20 mouse cellular contexts compared by ENCODE assay signal in the genomic region with DNA sequence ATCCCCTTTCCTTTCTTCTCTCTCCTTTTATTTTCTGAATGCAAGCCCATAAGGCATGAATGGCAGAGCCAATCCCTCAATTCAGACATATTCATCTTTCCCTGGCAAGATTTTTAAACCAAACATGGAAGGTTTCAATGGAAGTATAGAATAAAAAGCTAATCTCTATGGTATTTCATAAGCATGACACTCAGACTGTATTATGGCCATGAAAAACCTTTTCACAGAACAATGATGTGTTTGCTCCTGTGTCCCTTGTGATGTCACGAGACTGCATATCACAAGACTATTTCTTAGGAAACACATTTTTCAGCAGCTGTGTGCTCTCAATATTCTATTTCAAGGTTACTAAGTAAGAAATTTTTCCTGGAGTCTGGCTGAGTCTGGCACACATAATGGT.
DNase-seq lines count a peak whose midpoint lies in the region; ATAC-seq and TF ChIP-seq lines count a peak whose summit lies in the region.
"Had no signal": no experiment of that assay in that cellular context is flagged by ENCODE, and none has a peak within 500 bp of the region (broad histone marks: within the 10 kb centered on the region; RNA-seq: fewer than 3 reads in every experiment).

No protein-coding gene starts in this region.

- H3K27me3 ChIP-seq in midbrain, embryonic 11.5 days (ENCODE audit: control insufficient read depth, insufficient read depth, low read length), result no peaks in the 10 kb centered on the region
- no peaks in the 10 kb centered on the region for H3K27me3 ChIP-seq in midbrain, embryonic 15.5 days (replicated peaks)
- no peaks in the 10 kb centered on the region for H3K27me3 ChIP-seq in midbrain, embryonic 13.5 days
- H3K27me3 ChIP-seq in midbrain, postnatal 0 days (ENCODE audit: insufficient read depth, low read length), result no peaks in the 10 kb centered on the region
- H3K27me3 ChIP-seq in midbrain, embryonic 14.5 days (ENCODE audit: control insufficient read depth, insufficient read depth, low read length), result no peaks in the 10 kb centered on the region
- H3K27me3 ChIP-seq: embryonic facial prominence, embryonic 12.5 days; forebrain, embryonic 12.5 days; forebrain, embryonic 15.5 days had no signal

- H3K4me1 ChIP-seq in midbrain, embryonic 11.5 days (ENCODE audit: control insufficient read depth, insufficient read depth, low read length), result no peaks in the 10 kb centered on the region
- no peaks in the 10 kb centered on the region for H3K4me1 ChIP-seq in midbrain, embryonic 15.5 days
- no peaks in the 10 kb centered on the region for H3K4me1 ChIP-seq in midbrain, embryonic 13.5 days (replicated peaks)
- H3K4me1 ChIP-seq in midbrain, postnatal 0 days (ENCODE audit: insufficient read depth, low read length), result no peaks in the 10 kb centered on the region
- no peaks in the 10 kb centered on the region for H3K4me1 ChIP-seq in midbrain, embryonic 14.5 days (ENCODE audit: control insufficient read depth, insufficient read depth, low read length)
- H3K4me1 ChIP-seq: embryonic facial prominence, embryonic 10.5 days; embryonic facial prominence, embryonic 12.5 days; forebrain, embryonic 15.5 days had no signal

- ATAC-seq in midbrain, embryonic 11.5 days (ENCODE audit: low FRiP score), result 0 out of 2 replicates have a peak, but pooled peaks have one; percentile 54
- ATAC-seq in midbrain, embryonic 15.5 days (replicated peaks), result no peak
- ATAC-seq in midbrain, embryonic 13.5 days, result peak; percentile 58; the same call in 1 of the 2 replicates
- ATAC-seq in midbrain, postnatal 0 days (ENCODE audit: low FRiP score), result no peak
- no peak; the same call in 1 of the 2 replicates for ATAC-seq in midbrain, embryonic 14.5 days (ENCODE audit: low FRiP score, low TSS enrichment)
- ATAC-seq: forebrain, embryonic 15.5 days; forebrain, postnatal 0 days had no signal

- H3K4me2 ChIP-seq in midbrain, embryonic 11.5 days, result no peak overlapping the region
- H3K4me2 ChIP-seq in midbrain, embryonic 15.5 days, result no peak overlapping the region
- H3K4me2 ChIP-seq in midbrain, embryonic 13.5 days (replicated peaks), result no peak overlapping the region
- no peak overlapping the region for H3K4me2 ChIP-seq in midbrain, postnatal 0 days (ENCODE audit: low read depth, low read length, poor library complexity, severe bottlenecking)
- H3K4me2 ChIP-seq in midbrain, embryonic 14.5 days (ENCODE audit: low read length), result no peak overlapping the region
- H3K4me2 ChIP-seq: embryonic facial prominence, embryonic 12.5 days; forebrain, embryonic 12.5 days; forebrain, embryonic 15.5 days had no signal

- no peak overlapping the region for H3K4me3 ChIP-seq in midbrain, embryonic 11.5 days (ENCODE audit: low read depth, low read length)
- H3K4me3 ChIP-seq in midbrain, embryonic 15.5 days, result no peak overlapping the region
- H3K4me3 ChIP-seq in midbrain, embryonic 13.5 days (replicated peaks), result no peak overlapping the region
- H3K4me3 ChIP-seq in midbrain, postnatal 0 days (ENCODE audit: low read depth, low read length), result no peak overlapping the region
- no peak overlapping the region for H3K4me3 ChIP-seq in midbrain, embryonic 14.5 days (replicated peaks; ENCODE audit: low read depth, low read length)
- H3K4me3 ChIP-seq: embryonic facial prominence, embryonic 10.5 days; embryonic facial prominence, embryonic 12.5 days; forebrain, embryonic 12.5 days; forebrain, embryonic 15.5 days had no signal

- no peak for TF ChIP-seq CTCF in midbrain, postnatal 0 days (IDR thresholded peaks at IDR 0.05)

- 41% methylated on average over 1 of the region's 1 CpGs for WGBS in midbrain, embryonic 11.5 days
- WGBS in midbrain, embryonic 15.5 days, result 20% methylated on average over 1 of the region's 1 CpGs
- 17% methylated on average over 1 of the region's 1 CpGs for WGBS in midbrain, embryonic 13.5 days
- WGBS in midbrain, postnatal 0 days, result 26% methylated on average over 1 of the region's 1 CpGs
- WGBS in midbrain, embryonic 14.5 days, result 17% methylated on average over 1 of the region's 1 CpGs

- no peak for DNase-seq in midbrain, embryonic 11.5 days (ENCODE audit: low spot score, missing footprints)
- DNase-seq in midbrain, postnatal 0 days (ENCODE audit: low spot score), result no peak
- DNase-seq in midbrain, embryonic 14.5 days, result peak; percentile 2
- no peak for DNase-seq in urinary bladder, postnatal 4 days (ENCODE audit: low spot score in 2 of 2)
- no peak for DNase-seq in kidney, adult 11 months
- DNase-seq: adrenal gland, adult 2 months; adrenal gland, postnatal 10 days; adrenal gland, postnatal 25 days; cerebellum, adult 11-12 months; cerebellum, adult 2 months; cerebellum, adult 9-10 months; cerebellum, postnatal 10 days; cerebellum, postnatal 25 days; forebrain, postnatal 0 days had no signal

- H3K9ac ChIP-seq in midbrain, embryonic 11.5 days (ENCODE audit: low read length), result no peak overlapping the region
- no peak overlapping the region for H3K9ac ChIP-seq in midbrain, embryonic 15.5 days
- H3K9ac ChIP-seq in midbrain, embryonic 13.5 days (replicated peaks), result no peak overlapping the region
- no peak overlapping the region for H3K9ac ChIP-seq in midbrain, postnatal 0 days (replicated peaks; ENCODE audit: low read length, poor library complexity, severe bottlenecking)
- H3K9ac ChIP-seq in midbrain, embryonic 14.5 days (replicated peaks; ENCODE audit: low read length), result no peak overlapping the region
- H3K9ac ChIP-seq: embryonic facial prominence, embryonic 12.5 days; forebrain, embryonic 12.5 days; forebrain, embryonic 15.5 days; forebrain, postnatal 0 days had no signal

- H3K36me3 ChIP-seq in midbrain, embryonic 11.5 days (ENCODE audit: control insufficient read depth, insufficient read depth, low read length), result no peaks in the 10 kb centered on the region
- H3K36me3 ChIP-seq in midbrain, embryonic 15.5 days (replicated peaks), result no peaks in the 10 kb centered on the region
- H3K36me3 ChIP-seq in midbrain, embryonic 13.5 days, result no peaks in the 10 kb centered on the region
- no peaks in the 10 kb centered on the region for H3K36me3 ChIP-seq in midbrain, postnatal 0 days (ENCODE audit: insufficient read depth, low read length)
- no peaks in the 10 kb centered on the region for H3K36me3 ChIP-seq in midbrain, embryonic 14.5 days (ENCODE audit: control insufficient read depth, insufficient read depth, low read length)
- H3K36me3 ChIP-seq: embryonic facial prominence, embryonic 10.5 days; embryonic facial prominence, embryonic 12.5 days; forebrain, embryonic 12.5 days; forebrain, embryonic 15.5 days had no signal

- H3K27ac ChIP-seq in midbrain, embryonic 11.5 days (ENCODE audit: low read depth, low read length), result no peak overlapping the region
- no peak overlapping the region for H3K27ac ChIP-seq in midbrain, embryonic 15.5 days
- H3K27ac ChIP-seq in midbrain, embryonic 13.5 days, result no peak overlapping the region
- no peak overlapping the region for H3K27ac ChIP-seq in midbrain, postnatal 0 days (ENCODE audit: low read depth, low read length)
- no peak overlapping the region for H3K27ac ChIP-seq in midbrain, embryonic 14.5 days (replicated peaks; ENCODE audit: low read depth, low read length)
- H3K27ac ChIP-seq: embryonic facial prominence, embryonic 10.5 days; embryonic facial prominence, embryonic 12.5 days; forebrain, embryonic 12.5 days; forebrain, embryonic 15.5 days had no signal

- no peaks in the 10 kb centered on the region for H3K9me3 ChIP-seq in midbrain, embryonic 11.5 days (ENCODE audit: control insufficient read depth, low read length)
- no peaks in the 10 kb centered on the region for H3K9me3 ChIP-seq in midbrain, embryonic 15.5 days
- no peaks in the 10 kb centered on the region for H3K9me3 ChIP-seq in midbrain, embryonic 13.5 days
- H3K9me3 ChIP-seq in midbrain, postnatal 0 days (ENCODE audit: low read length), result no peaks in the 10 kb centered on the region
- no peaks in the 10 kb centered on the region for H3K9me3 ChIP-seq in midbrain, embryonic 14.5 days (ENCODE audit: control insufficient read depth, low read length)
- H3K9me3 ChIP-seq: embryonic facial prominence, embryonic 10.5 days; embryonic facial prominence, embryonic 12.5 days; forebrain, embryonic 12.5 days; forebrain, embryonic 15.5 days had no signal

Comparison
In these comparisons a context has a peak if more than half of its experiments do, and no peak if none do; other contexts are left out.
1. ATAC-seq: peak in midbrain, embryonic 11.5 days (single experiment) and midbrain, embryonic 13.5 days (single experiment); none in midbrain, embryonic 15.5 days (single experiment), midbrain, postnatal 0 days (single experiment) and midbrain, embryonic 14.5 days (single experiment).